Mouse (Mus musculus): ENCODE results near the gene Smarcc1. TPM values are rescaled to one million over a fixed set of nuclear protein-coding genes. Genes with fewer than 3 reads are reported as not detected.
"Not testable (repeated sequence)": the region's sequence is repeated elsewhere in the genome, so short reads cannot be mapped to it uniquely, and the experiment has no call there.

Gene Smarcc1
- polyA plus RNA-seq, 1 experiment from 2014 or later, result 188 TPM

- ATAC-seq (ENCODE audit: low FRiP score, low read depth), result peak; percentile 94
- Histone ChIP-seq H3K4me3 (peak overlapping the region; percentile 92), H3K27ac (peak overlapping the region; percentile 22; the same call in 1 of the 2 replicates), H3K9me3 (no peaks in the 10 kb centered on the region), H3K4me2 (replicated peaks) (peak overlapping the region; percentile 72), H3K27me3 (no peaks in the 10 kb centered on the region), H3K36me3 (peaks cover 77% of the 10 kb centered on the region), H3K9ac (peak overlapping the region; percentile 87), H3K4me1 (peaks cover 9% of the 10 kb centered on the region)
- 3% methylated on average over 41 of the region's 41 CpGs for WGBS
Measured at GRCm38 (mm10) chr9:110100627-110101600, 16.6 kb upstream of the Smarcc1 start.

GRCm38 (mm10) chr9:110116353-110116976, 1.0 kb upstream of the Smarcc1 start:
- peak overlapping the region; percentile 95 for H3K9ac ChIP-seq
- peak overlapping the region; percentile 63 for H3K4me2 ChIP-seq (replicated peaks)
- H3K27ac ChIP-seq, result peak overlapping the region; percentile 97
- ATAC-seq (ENCODE audit: low FRiP score, low read depth), result no peak
- H3K4me1 ChIP-seq, result peaks cover 22% of the 10 kb centered on the region
- H3K36me3 ChIP-seq, result peaks cover 26% of the 10 kb centered on the region
- peak overlapping the region; percentile 75 for H3K4me3 ChIP-seq
- WGBS, result 7% methylated on average over 10 of the region's 10 CpGs
- H3K27me3 ChIP-seq, result no peaks in the 10 kb centered on the region
- no peaks in the 10 kb centered on the region for H3K9me3 ChIP-seq

- Histone ChIP-seq H3K9me3 (no peaks in the 10 kb centered on the region), H3K4me3 (peak within 1 kb of the TSS; percentile 75), H3K27ac (peak within 1 kb of the TSS; percentile 97), H3K9ac (peak within 1 kb of the TSS; percentile 95), H3K4me1 (peaks cover 22% of the 10 kb centered on the region), H3K36me3 (peaks cover 13% of the 10 kb centered on the region), H3K27me3 (no peaks in the 10 kb centered on the region), H3K4me2 (replicated peaks) (peak within 1 kb of the TSS; percentile 63)
- under 1% methylated on average over 17 of the region's 17 CpGs for WGBS
- peak; percentile 18 for ATAC-seq (ENCODE audit: low FRiP score, low read depth)
Measured at GRCm38 (mm10) chr9:110117779-110118139, 251 bp downstream of the Smarcc1 start, which contains the start of gene Dhx30. Gene Dhx30 (minus strand): TSS chr9:110117830.

GRCm38 (mm10) chr9:110118249-110118648, 741 bp downstream of the Smarcc1 start:
- Histone ChIP-seq H3K4me2 (replicated peaks) (peak overlapping the region; percentile 63), H3K9me3 (no peaks in the 10 kb centered on the region), H3K9ac (peak overlapping the region; percentile 95), H3K4me3 (peak overlapping the region; percentile 75), H3K27me3 (no peaks in the 10 kb centered on the region), H3K27ac (no peak overlapping the region), H3K4me1 (peaks cover 22% of the 10 kb centered on the region), H3K36me3 (peaks cover 8% of the 10 kb centered on the region)
- 81% methylated on average over 1 of the region's 1 CpGs for WGBS
- ATAC-seq (ENCODE audit: low FRiP score, low read depth), result no peak

GRCm38 (mm10) chr9:110121424-110121823, 3.9 kb downstream of the Smarcc1 start:
- H3K9ac ChIP-seq, result no peak overlapping the region
- peak overlapping the region; percentile 1; the same call in 1 of the 2 replicates for H3K27ac ChIP-seq
- no peak overlapping the region for H3K4me3 ChIP-seq
- no peaks in the 10 kb centered on the region for H3K9me3 ChIP-seq
- H3K4me1 ChIP-seq, result peaks cover 14% of the 10 kb centered on the region
- 66% methylated on average over 4 of the region's 4 CpGs for WGBS
- H3K36me3 ChIP-seq, result no peaks in the 10 kb centered on the region
- no peak for ATAC-seq (ENCODE audit: low FRiP score, low read depth)
- H3K27me3 ChIP-seq, result no peaks in the 10 kb centered on the region
- no peak overlapping the region for H3K4me2 ChIP-seq (replicated peaks)

GRCm38 (mm10) chr9:110123322-110123721, 5.8 kb downstream of the Smarcc1 start:
- H3K9me3 ChIP-seq, result no peaks in the 10 kb centered on the region
- no peak overlapping the region for H3K27ac ChIP-seq
- 81% methylated on average over 2 of the region's 2 CpGs for WGBS
- H3K4me2 ChIP-seq (replicated peaks), result no peak overlapping the region
- ATAC-seq (ENCODE audit: low FRiP score, low read depth), result no peak
- H3K27me3 ChIP-seq, result no peaks in the 10 kb centered on the region
- no peak overlapping the region for H3K4me3 ChIP-seq
- H3K36me3 ChIP-seq, result no peaks in the 10 kb centered on the region
- peaks cover 11% of the 10 kb centered on the region for H3K4me1 ChIP-seq
- H3K9ac ChIP-seq, result no peak overlapping the region

- not testable (repeated sequence) for H3K9me3 ChIP-seq; H3K27ac ChIP-seq; H3K9ac ChIP-seq; H3K27me3 ChIP-seq; H3K36me3 ChIP-seq; H3K4me3 ChIP-seq; ATAC-seq (ENCODE audit: low FRiP score, low read depth); H3K4me1 ChIP-seq; H3K4me2 ChIP-seq (replicated peaks)
- 43% methylated on average over 2 of the region's 2 CpGs for WGBS
Measured at GRCm38 (mm10) chr9:110124008-110124540, 6.6 kb downstream of the Smarcc1 start.

DNA sequence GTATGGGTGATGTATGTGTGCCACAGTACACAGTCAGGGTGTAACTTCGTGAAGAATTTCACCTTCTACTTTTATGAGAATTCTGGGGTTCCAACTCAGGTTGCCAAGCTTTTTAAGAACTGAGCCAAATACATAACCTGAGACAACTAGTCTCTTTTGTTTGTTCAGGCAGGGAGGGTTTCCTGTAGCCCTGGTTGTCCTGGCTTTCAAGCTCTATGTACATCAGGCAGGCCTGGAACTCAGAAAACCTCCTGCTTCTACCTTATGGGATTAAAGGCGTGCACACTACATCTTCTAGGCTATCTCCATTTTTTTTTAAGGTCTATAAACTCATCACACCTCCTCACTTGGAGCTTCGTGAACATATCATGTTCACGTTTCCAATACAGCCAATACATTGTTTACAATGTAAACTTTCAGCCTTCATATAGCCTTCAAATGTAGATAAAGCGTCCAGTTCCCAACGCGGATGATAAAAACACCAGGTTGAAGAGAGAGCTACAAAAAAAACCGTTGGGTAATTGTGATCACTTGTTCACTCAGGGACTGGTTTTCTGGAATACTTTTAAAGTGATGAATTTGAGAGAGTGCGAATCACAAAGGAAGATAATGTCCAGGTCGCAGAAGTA, 13.5 kb downstream of the Smarcc1 start:
- ATAC-seq (ENCODE audit: low FRiP score, low read depth), result no peak
- peak overlapping the region; percentile 94 for H3K27ac ChIP-seq
- peak overlapping the region; percentile 92 for H3K4me3 ChIP-seq
- H3K4me1 ChIP-seq, result peaks cover 20% of the 10 kb centered on the region
- peaks cover 25% of the 10 kb centered on the region for H3K36me3 ChIP-seq
- no peaks in the 10 kb centered on the region for H3K9me3 ChIP-seq
- H3K27me3 ChIP-seq, result no peaks in the 10 kb centered on the region
- peak overlapping the region; percentile 66 for H3K4me2 ChIP-seq (replicated peaks)
- 26% methylated on average over 10 of the region's 10 CpGs for WGBS
- peak overlapping the region; percentile 98 for H3K9ac ChIP-seq

- H3K36me3 ChIP-seq, result peaks cover 31% of the 10 kb centered on the region
- no peaks in the 10 kb centered on the region for H3K9me3 ChIP-seq
- H3K4me2 ChIP-seq (replicated peaks), result peak overlapping the region; percentile 66
- H3K4me1 ChIP-seq, result peaks cover 20% of the 10 kb centered on the region
- peak overlapping the region; percentile 92 for H3K4me3 ChIP-seq
- peak; percentile 95 for ATAC-seq (ENCODE audit: low FRiP score, low read depth)
- H3K9ac ChIP-seq, result peak overlapping the region; percentile 98
- no peaks in the 10 kb centered on the region for H3K27me3 ChIP-seq
- under 1% methylated on average over 64 of the region's 64 CpGs for WGBS
- H3K27ac ChIP-seq, result peak overlapping the region; percentile 94
Measured at GRCm38 (mm10) chr9:110131525-110132197, 14.2 kb downstream of the Smarcc1 start.

DNA sequence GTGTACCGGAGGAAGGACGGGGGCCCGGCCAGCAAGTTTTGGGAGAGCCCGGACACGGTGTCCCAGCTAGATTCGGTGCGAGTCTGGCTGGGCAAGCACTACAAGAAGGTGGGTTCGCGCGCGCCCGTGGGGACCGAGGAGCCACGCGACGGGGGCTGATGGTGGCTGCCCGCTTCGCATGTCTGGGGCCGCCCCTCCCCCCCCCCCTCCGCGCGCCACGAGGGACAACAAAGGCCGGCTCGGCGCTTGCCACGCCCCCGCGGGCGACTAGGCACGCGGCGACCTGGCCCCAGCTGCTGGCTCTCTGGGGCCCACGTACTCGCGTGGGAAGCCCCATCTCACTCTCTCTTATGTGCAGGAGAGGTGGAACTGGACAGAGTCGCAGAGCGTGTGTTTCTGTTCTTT, 14.7 kb downstream of the Smarcc1 start:
- no peaks in the 10 kb centered on the region for H3K9me3 ChIP-seq
- H3K36me3 ChIP-seq, result peaks cover 37% of the 10 kb centered on the region
- peak overlapping the region; percentile 66 for H3K4me2 ChIP-seq (replicated peaks)
- H3K4me1 ChIP-seq, result peaks cover 20% of the 10 kb centered on the region
- H3K9ac ChIP-seq, result peak overlapping the region; percentile 98
- H3K4me3 ChIP-seq, result peak overlapping the region; percentile 92
- no peaks in the 10 kb centered on the region for H3K27me3 ChIP-seq
- ATAC-seq (ENCODE audit: low FRiP score, low read depth), result peak; percentile 66
- 0% methylated on average over 31 of the region's 38 CpGs for WGBS
- peak overlapping the region; percentile 83 for H3K27ac ChIP-seq

DNA sequence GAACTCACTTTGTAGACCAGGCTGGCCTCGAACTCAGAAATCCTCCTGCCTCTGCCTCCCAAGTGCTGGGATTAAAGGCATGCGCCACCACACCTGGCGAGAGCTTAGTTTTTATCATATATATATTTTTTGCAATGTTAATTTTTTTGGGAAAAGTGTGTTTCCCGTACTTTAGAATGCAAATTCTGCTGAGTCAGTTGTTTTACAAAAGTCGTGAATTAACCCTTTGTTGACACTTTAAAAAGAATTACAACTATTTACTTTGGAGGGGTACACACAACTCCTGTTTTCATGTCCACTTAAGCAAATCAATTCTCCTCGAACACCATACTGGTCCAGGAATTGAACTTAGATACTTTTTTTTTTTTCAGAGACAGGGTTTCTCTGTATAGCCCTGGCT, 15.4 kb downstream of the Smarcc1 start:
- Histone ChIP-seq H3K27me3 (no peaks in the 10 kb centered on the region), H3K36me3 (peaks cover 41% of the 10 kb centered on the region), H3K27ac (no peak overlapping the region; the same call in 1 of the 2 replicates), H3K4me2 (replicated peaks) (peak overlapping the region; percentile 66), H3K4me1 (peaks cover 20% of the 10 kb centered on the region), H3K9ac (peak overlapping the region; percentile 98; the same call in 1 of the 2 replicates), H3K4me3 (peak overlapping the region; percentile 92), H3K9me3 (no peaks in the 10 kb centered on the region)
- no peak for ATAC-seq (ENCODE audit: low FRiP score, low read depth)
- WGBS, result 57% methylated on average over 6 of the region's 6 CpGs

Data from limb, embryonic 13.5 days (tissue).